Comparison of ENCODE assay signal across 16 mouse cellular contexts in the genomic region with DNA sequence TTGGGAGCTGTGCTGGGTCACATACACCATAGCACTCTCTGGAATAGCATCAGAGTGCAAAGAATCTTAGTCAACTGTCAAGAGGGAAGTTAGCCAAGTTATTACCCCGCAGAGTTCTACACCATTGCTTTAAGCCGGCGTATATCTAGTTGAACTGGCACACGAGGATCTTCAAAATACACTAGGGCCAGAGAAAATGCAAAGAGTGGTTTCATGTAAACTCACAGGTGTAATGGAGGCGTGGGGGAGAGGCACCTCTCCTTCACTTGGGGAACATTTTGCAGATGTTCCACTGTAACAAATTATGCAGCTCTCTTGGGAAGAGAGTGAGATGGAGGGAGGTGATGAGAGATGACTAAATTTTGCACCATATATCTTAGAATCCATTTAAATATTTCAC.
"Had no signal": no experiment of that assay in that cellular context is flagged by ENCODE, and none has a peak within 500 bp of the region (broad histone marks: within the 10 kb centered on the region; RNA-seq: fewer than 3 reads in every experiment).

No protein-coding gene starts in this region.

- DNase-seq: left cerebral cortex, postnatal 4 days; liver; liver, embryonic 13.5 days; liver, postnatal 0 days; lung, adult 18-20 months; lung, adult 2 months; lung, embryonic 14.5 days; lung, postnatal 10 days; lung, postnatal 14 days; lung, postnatal 4 days; midbrain, embryonic 14.5 days had no signal

- ATAC-seq: liver, embryonic 12.5 days; liver, postnatal 0 days; lung, postnatal 0 days; midbrain, embryonic 13.5 days; midbrain, embryonic 15.5 days; midbrain, embryonic 16.5 days had no signal
